Mouse (Mus musculus): ENCODE results near the gene Fam19a2.

DNA sequence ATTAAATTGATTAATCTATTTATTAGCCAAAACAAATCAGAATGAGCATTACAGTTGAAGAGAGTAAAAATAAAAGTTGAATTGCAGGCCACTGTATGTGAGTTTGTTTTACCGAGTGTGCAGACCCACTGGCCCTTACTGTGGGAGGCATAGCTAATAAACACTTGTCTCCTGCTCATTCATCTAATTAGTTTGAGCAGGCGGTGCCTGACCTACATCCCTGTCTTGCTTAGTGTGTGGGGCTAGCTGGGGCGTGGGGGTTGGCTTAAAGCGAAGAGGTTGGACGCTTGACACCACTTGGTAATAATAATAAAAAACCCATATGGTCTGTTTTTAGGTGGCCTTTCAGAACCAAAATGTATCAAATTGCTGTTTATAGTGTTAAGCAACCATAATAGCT is 167.8 kb downstream of the Fam19a2 start:
- TF ChIP-seq POLR2A (IDR thresholded peaks at IDR 0.05; ENCODE audit: extremely low read depth, insufficient read depth, low read length) (no peak), CTCF (IDR thresholded peaks at IDR 0.05; ENCODE audit: low read depth, low read length) (no peak)
